ENCODE assay signal across 23 mouse cellular contexts in genomic region chr10:95814351-95814750, GRCm38 (mm10). TPM values are rescaled to one million over a fixed set of nuclear protein-coding genes. Genes with fewer than 3 reads are reported as not detected.
"Had no signal": no experiment of that assay in that cellular context is flagged by ENCODE, and none has a peak within 500 bp of the region (broad histone marks: within the 10 kb centered on the region; RNA-seq: fewer than 3 reads in every experiment).

No protein-coding gene starts in this region.

- H3K9me3 ChIP-seq: neural tube, embryonic 13.5 days; neural tube, embryonic 15.5 days; stomach, embryonic 15.5 days had no signal

- H3K27me3 ChIP-seq: neural tube, embryonic 13.5 days; neural tube, embryonic 15.5 days; stomach, embryonic 15.5 days had no signal

- H3K4me1 ChIP-seq: stomach, embryonic 15.5 days had no signal

- H3K27ac ChIP-seq: neural tube, embryonic 13.5 days; neural tube, embryonic 15.5 days; stomach, embryonic 15.5 days; stomach, postnatal 0 days had no signal

- H3K4me3 ChIP-seq: neural tube, embryonic 13.5 days; neural tube, embryonic 15.5 days; stomach, embryonic 15.5 days had no signal

- H3K4me2 ChIP-seq: neural tube, embryonic 13.5 days; neural tube, embryonic 15.5 days; stomach, embryonic 15.5 days had no signal

- H3K9ac ChIP-seq: neural tube, embryonic 13.5 days; neural tube, embryonic 15.5 days; stomach, embryonic 15.5 days had no signal

- H3K36me3 ChIP-seq: neural tube, embryonic 13.5 days; neural tube, embryonic 15.5 days; stomach, embryonic 15.5 days had no signal

- DNase-seq: right cerebral cortex, adult 18-20 months; right cerebral cortex, postnatal 14 days; right cerebral cortex, postnatal 25 days; right cerebral cortex, postnatal 4 days; spleen, adult 18-20 months; thymus, adult 18-20 months; thymus, adult 2 months; thymus, postnatal 14 days; thymus, postnatal 25 days; thymus, postnatal 36 days; thymus, postnatal 4 days had no signal

RNA-seq across cellular contexts. Expression of gene Gm33543, which starts 28.4 kb away (rescaled TPM):
- polyA plus RNA-seq: neural tube, embryonic 13.5 days; neural tube, embryonic 14.5 days; neural tube, embryonic 15.5 days; small intestine, adult 2 months; spleen, adult 2 months; stomach, embryonic 14.5 days; stomach, embryonic 15.5 days; stomach, embryonic 16.5 days; stomach, postnatal 0 days; testis, adult 2 months; thymus, postnatal 0 days; urinary bladder, adult 2 months had no signal
